Mouse (Mus musculus) adrenal gland, postnatal 14 days (tissue): ENCODE data around the gene Evx2. TPM values are rescaled to one million over a fixed set of nuclear protein-coding genes. Genes with fewer than 3 reads are reported as not detected.

Source experiments
- DNase-seq: peaks from one replicate; pipeline ENCODE4 v3.0.0; 2021; ENCODE audit warnings: mixed read lengths
- total RNA-seq: library from RNA; stranded (reverse); gene quantifications from 2 replicates; pipeline ENCODE4 v1.2.3, GENCODE M21; 2021

Evx2 gene
- total RNA-seq, 1 experiment from 2014 or later, result not detected

GRCm38 (mm10) chr2:74695813-74696430 lies 36.6 kb upstream of the Evx2 start:
- no peak for DNase-seq

- no peak for DNase-seq
Measured at GRCm38 (mm10) chr2:74695383-74695782, 36.0 kb upstream of the Evx2 start.

- no peak for DNase-seq
Measured at GRCm38 (mm10) chr2:74694066-74694465, 34.7 kb upstream of the Evx2 start.

GRCm38 (mm10) chr2:74693432-74693827 lies 34.1 kb upstream of the Evx2 start:
- no peak for DNase-seq

GRCm38 (mm10) chr2:74692808-74693431 lies 33.6 kb upstream of the Evx2 start:
- no peak for DNase-seq

- no peak for DNase-seq
Measured at GRCm38 (mm10) chr2:74691995-74692807, 32.8 kb upstream of the Evx2 start.

GRCm38 (mm10) chr2:74691022-74691951 lies 31.9 kb upstream of the Evx2 start, which contains the start of gene Hoxd10:
Gene Hoxd10 (plus strand): TSS chr2:74691924.
- DNase-seq, result peak; percentile 82

GRCm38 (mm10) chr2:74690338-74690716 lies 31.0 kb upstream of the Evx2 start:
- DNase-seq, result no peak

- DNase-seq, result peak; percentile 3
Measured at GRCm38 (mm10) chr2:74689574-74690337, 30.4 kb upstream of the Evx2 start.

GRCm38 (mm10) chr2:74688795-74689573 lies 29.6 kb upstream of the Evx2 start:
- DNase-seq, result peak; percentile 3

- DNase-seq, result peak; percentile 4
Measured at GRCm38 (mm10) chr2:74687698-74688555, 28.6 kb upstream of the Evx2 start.

- DNase-seq, result no peak
Measured at GRCm38 (mm10) chr2:74686988-74687697, 27.8 kb upstream of the Evx2 start.

- peak; percentile 79 for DNase-seq
Measured at GRCm38 (mm10) chr2:74686301-74686987, 27.1 kb upstream of the Evx2 start.

- no peak for DNase-seq
Measured at GRCm38 (mm10) chr2:74685059-74685603, 25.8 kb upstream of the Evx2 start.

GRCm38 (mm10) chr2:74684106-74684505 lies 24.7 kb upstream of the Evx2 start:
- no peak for DNase-seq

GRCm38 (mm10) chr2:74683471-74683951 lies 24.2 kb upstream of the Evx2 start:
- no peak for DNase-seq

- DNase-seq, result no peak
Measured at GRCm38 (mm10) chr2:74682796-74683195, 23.4 kb upstream of the Evx2 start.
